Mouse (Mus musculus) stomach, postnatal 0 days (tissue): ENCODE results near the gene Cdh12. TPM values are rescaled to one million over a fixed set of nuclear protein-coding genes. Genes with fewer than 3 reads are reported as not detected.
"Not testable (repeated sequence)": the region's sequence is repeated elsewhere in the genome, so short reads cannot be mapped to it uniquely, and the experiment has no call there.

Experiments used
- ATAC-seq: fragments of 200-750 bp; cut with Nextera tagmentation; 2 replicates; pipeline ENCODE4 v1.8.0; 2017; ENCODE audit not compliant: low FRiP score, low TSS enrichment
- DNase-seq: peaks from one replicate; pipeline ENCODE4 v3.0.0-alpha.2; 2016; ENCODE audit warnings: low spot score
- H3K27ac ChIP-seq: fragments of 300-500 bp; sonication (generic); replicated peaks from 2 replicates; pipeline ENCODE4 v1.5.1; 2014; ENCODE audit warnings: mild to moderate bottlenecking, control low read depth
- H3K27me3 ChIP-seq: fragments of 300-500 bp; sonication (generic); 2 replicates; pipeline ENCODE4 v1.6.1; 2014; ENCODE audit warnings: low read length; ENCODE audit not compliant: control insufficient read depth, insufficient read depth
- H3K36me3 ChIP-seq: fragments of 300-500 bp; sonication (generic); 2 replicates; pipeline ENCODE4 v1.6.1; 2014; ENCODE audit warnings: low read length, mixed read lengths; ENCODE audit not compliant: control insufficient read depth, insufficient read depth
- H3K4me1 ChIP-seq: fragments of 300-500 bp; sonication (generic); replicated peaks from 2 replicates; pipeline ENCODE4 v1.6.1; 2014; ENCODE audit warnings: antibody characterized with exemption; ENCODE audit not compliant: control insufficient read depth, insufficient read depth
- H3K4me2 ChIP-seq: fragments of 300-500 bp; sonication (generic); replicated peaks from 2 replicates; pipeline ENCODE4 v1.6.1; 2014; ENCODE audit warnings: low read depth, mild to moderate bottlenecking, control low read depth, moderate library complexity
- H3K4me3 ChIP-seq: fragments of 300-500 bp; sonication (generic); 2 replicates; pipeline ENCODE4 v1.5.1; 2014; ENCODE audit warnings: low read depth, low read length, control low read depth
- H3K9ac ChIP-seq: fragments of 300-500 bp; sonication (generic); 2 replicates; pipeline ENCODE4 v1.6.1; 2014; ENCODE audit warnings: mild to moderate bottlenecking, low read length, control low read depth, mixed read lengths
- H3K9me3 ChIP-seq: fragments of 300-500 bp; sonication (generic); 2 replicates; pipeline ENCODE4 v1.6.1; 2016; ENCODE audit warnings: low read length; ENCODE audit not compliant: control insufficient read depth
- CTCF ChIP-seq: IDR thresholded peaks from 2 replicates; pipeline ENCODE4 v1.5.1; 2016; ENCODE audit warnings: antibody characterized with exemption, low read depth, mild to moderate bottlenecking, moderate library complexity
- EP300 ChIP-seq: optimal IDR thresholded peaks from 2 replicates; pipeline ENCODE3; 2016; ENCODE audit warnings: antibody characterized with exemption
- WGBS: fragments of 180-500 bp; shearing (Covaris S2); extraction: QIAGEN DNeasy Blood & Tissue Kit; methylation state at CpG from one replicate; pipeline ENCODE4 v1.1.7; 2014; 5-methylcytosine and 5-hydroxymethylcytosine counted together
- polyA plus RNA-seq: library from polyadenylated mRNA; unstranded; fragments of >200 nt; fragmentation: Nextera tagmentation; extraction: Ambion mirVana; gene quantifications from 2 replicates; pipeline ENCODE4 v1.2.1, GENCODE M21; 2015

Cdh12 gene
- polyA plus RNA-seq, 1 experiment from 2014 or later = 0.16 TPM

DNA sequence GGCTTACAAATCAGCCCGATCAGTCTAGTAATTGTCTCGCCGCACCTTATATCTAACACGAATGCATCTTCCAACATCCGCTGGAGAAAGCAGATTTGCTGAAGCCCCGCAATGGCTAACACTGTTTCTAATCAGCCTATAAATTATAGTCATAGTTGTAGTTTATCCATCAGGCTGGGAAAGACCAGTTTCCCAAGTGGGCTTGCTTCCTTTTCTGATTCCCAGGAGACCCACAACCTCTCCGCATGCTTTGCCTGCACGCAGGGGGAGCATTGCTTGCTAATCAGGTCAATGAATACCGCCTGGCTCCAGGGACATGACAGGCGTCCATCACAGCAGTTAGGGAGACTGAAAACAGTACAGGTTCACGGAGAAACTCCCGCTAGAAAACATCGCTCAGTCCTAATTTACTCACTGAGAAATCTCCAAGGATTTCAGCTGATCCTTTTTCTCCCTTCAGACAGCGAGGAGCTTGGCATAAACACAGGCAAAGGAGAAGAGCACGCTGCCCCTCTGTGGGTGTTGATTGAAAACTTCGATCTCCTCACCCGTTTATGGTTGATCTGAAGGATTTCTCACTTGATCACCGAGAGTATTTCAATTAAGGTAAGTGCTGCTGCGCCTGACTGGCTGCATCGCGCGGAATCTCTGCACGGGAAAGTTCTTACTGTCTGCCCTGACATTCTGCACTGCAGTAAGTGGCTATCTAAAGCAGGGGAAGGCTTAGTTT, 662.0 kb downstream of the Cdh12 start:
- H3K4me1 ChIP-seq = no peaks in the 10 kb centered on the region; the same call in 1 of the 2 replicates
- no peak for DNase-seq

DNA sequence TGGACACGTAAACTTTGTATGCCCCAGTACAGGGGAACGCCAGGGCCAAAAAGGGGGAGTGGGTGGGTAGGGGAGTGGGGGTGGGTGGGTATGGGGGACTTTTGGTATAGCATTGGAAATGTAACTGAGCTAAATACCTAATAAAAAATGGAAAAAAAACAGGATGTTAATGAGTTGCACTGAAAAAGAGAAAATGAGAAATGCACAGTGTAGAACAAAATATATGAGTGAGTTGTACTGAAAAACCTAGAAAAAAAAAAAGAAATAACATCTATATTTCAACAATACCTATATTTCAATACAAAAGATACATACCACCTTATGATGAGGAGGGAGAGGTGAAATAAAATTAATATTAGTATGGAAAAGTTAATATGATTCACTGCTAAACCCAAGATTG, 665.7 kb downstream of the Cdh12 start:
- no CpG with 5 or more reads among the region's 2 CpGs for WGBS
- H3K9ac ChIP-seq, H3K9me3 ChIP-seq, ATAC-seq, DNase-seq, H3K4me1 ChIP-seq, H3K27me3 ChIP-seq, H3K4me3 ChIP-seq, H3K4me2 ChIP-seq, H3K36me3 ChIP-seq, H3K27ac ChIP-seq: not testable (repeated sequence)

More for the DNA sequence above, 662.0 kb downstream of the Cdh12 start:
- no peak for ATAC-seq
- no peaks in the 10 kb centered on the region for H3K9me3 ChIP-seq
- WGBS = 16% methylated on average over 23 of the region's 23 CpGs
- H3K4me3 ChIP-seq = peak overlapping the region; percentile 23
- no peak for TF ChIP-seq CTCF
- TF ChIP-seq EP300 = no peak
- no peak overlapping the region; the same call in 1 of the 2 replicates for H3K9ac ChIP-seq
- H3K4me2 ChIP-seq = peak overlapping the region; percentile 46
- H3K36me3 ChIP-seq = no peaks in the 10 kb centered on the region
- no peak overlapping the region for H3K27ac ChIP-seq
- no peaks in the 10 kb centered on the region for H3K27me3 ChIP-seq

DNA sequence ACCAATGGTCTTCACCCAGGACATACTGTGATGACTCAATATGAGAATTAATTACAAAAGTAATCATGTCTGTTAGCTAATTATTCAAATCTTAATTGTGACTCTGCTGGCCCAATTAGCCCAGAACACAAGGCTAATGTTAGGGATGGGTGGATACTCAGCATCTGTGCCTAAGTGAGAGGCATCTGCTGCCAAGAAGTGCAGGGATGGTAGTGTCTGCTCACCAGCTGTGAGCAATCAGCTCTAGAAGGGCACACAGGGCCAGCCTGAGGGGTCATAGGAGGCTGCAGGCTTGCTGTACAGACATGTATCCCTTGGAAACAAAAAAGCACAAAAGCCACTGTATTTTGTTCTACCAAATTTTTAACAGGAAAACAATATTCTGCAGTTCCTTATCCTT, 681.6 kb downstream of the Cdh12 start:
- Histone ChIP-seq H3K4me1 (no peaks in the 10 kb centered on the region), H3K27ac (no peak overlapping the region), H3K27me3 (no peaks in the 10 kb centered on the region), H3K4me3 (no peak overlapping the region), H3K4me2 (no peak overlapping the region), H3K9me3 (no peaks in the 10 kb centered on the region), H3K36me3 (no peaks in the 10 kb centered on the region), H3K9ac (no peak overlapping the region)
- no peak for TF ChIP-seq EP300
- no peak for TF ChIP-seq CTCF
- ATAC-seq (no peak), DNase-seq (no peak)

GRCm38 (mm10) chr15:21132999-21133398, 683.9 kb downstream of the Cdh12 start:
- H3K4me3 ChIP-seq = no peak overlapping the region
- H3K4me2 ChIP-seq = no peak overlapping the region
- ATAC-seq (no peak), DNase-seq (no peak)
- no peak overlapping the region for H3K9ac ChIP-seq
- no peaks in the 10 kb centered on the region for H3K9me3 ChIP-seq
- H3K27me3 ChIP-seq = no peaks in the 10 kb centered on the region
- no peak overlapping the region for H3K27ac ChIP-seq
- H3K4me1 ChIP-seq = no peaks in the 10 kb centered on the region
- TF ChIP-seq EP300 (no peak), CTCF (no peak)
- no peaks in the 10 kb centered on the region for H3K36me3 ChIP-seq

- Histone ChIP-seq H3K4me1 (no peaks in the 10 kb centered on the region), H3K9ac (no peak overlapping the region), H3K27me3 (no peaks in the 10 kb centered on the region), H3K9me3 (no peaks in the 10 kb centered on the region), H3K4me3 (no peak overlapping the region), H3K27ac (no peak overlapping the region), H3K36me3 (no peaks in the 10 kb centered on the region), H3K4me2 (no peak overlapping the region)
- 85% methylated on average over 4 of the region's 4 CpGs for WGBS
- ATAC-seq (no peak), DNase-seq (no peak)
- TF ChIP-seq CTCF (no peak), EP300 (no peak)
Observed at GRCm38 (mm10) chr15:21146896-21147295, 697.8 kb downstream of the Cdh12 start.

DNA sequence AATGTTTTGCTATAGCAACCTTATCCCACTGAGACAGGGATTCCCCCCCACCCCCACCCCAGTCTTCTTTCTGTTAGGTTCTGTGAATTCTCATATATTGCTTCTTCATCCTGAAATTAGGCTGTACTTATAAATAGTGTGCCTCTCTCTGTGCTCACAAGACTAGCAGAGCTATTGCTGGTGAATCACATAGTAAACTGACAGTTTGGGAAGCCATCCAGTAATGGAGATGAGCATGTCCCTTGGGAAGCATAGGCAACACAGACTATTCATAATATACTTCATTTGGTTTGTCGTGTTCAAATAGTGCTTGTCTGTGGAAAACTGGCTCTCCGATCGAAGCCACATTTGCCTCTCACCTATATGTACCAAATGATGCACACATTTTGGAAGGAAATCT, 704.5 kb downstream of the Cdh12 start:
- Histone ChIP-seq H3K27me3 (no peaks in the 10 kb centered on the region), H3K27ac (no peak overlapping the region), H3K36me3 (no peaks in the 10 kb centered on the region), H3K9me3 (no peaks in the 10 kb centered on the region), H3K4me2 (no peak overlapping the region), H3K9ac (no peak overlapping the region), H3K4me3 (no peak overlapping the region), H3K4me1 (no peaks in the 10 kb centered on the region)
- 91% methylated on average over 3 of the region's 3 CpGs for WGBS
- ATAC-seq (no peak), DNase-seq (no peak)
- no peak for TF ChIP-seq EP300
- TF ChIP-seq CTCF = no peak
